Mouse (Mus musculus) intestine, embryonic 16.5 days (tissue): Measurements from ENCODE around the gene Crtc1. TPM values are rescaled to one million over a fixed set of nuclear protein-coding genes. Genes with fewer than 3 reads are reported as not detected.

Experiments
- ATAC-seq: fragments of 200-750 bp; cut with Nextera tagmentation; 2 replicates; pipeline ENCODE4 v1.8.0; 2017; ENCODE audit warnings: moderate TSS enrichment, moderate library complexity
- H3K27ac ChIP-seq: fragments of 300-500 bp; sonication (generic); 2 replicates; pipeline ENCODE4 v1.5.1; 2014; ENCODE audit warnings: mild to moderate bottlenecking, low read length
- H3K27me3 ChIP-seq: fragments of 300-500 bp; sonication (generic); replicated peaks from 2 replicates; pipeline ENCODE4 v1.6.1; 2014; ENCODE audit warnings: low read length, control low read depth, mixed read lengths; ENCODE audit not compliant: control insufficient read depth, insufficient read depth
- H3K36me3 ChIP-seq: fragments of 300-500 bp; sonication (generic); 2 replicates; pipeline ENCODE4 v1.6.1; 2014; ENCODE audit warnings: low read length, control low read depth; ENCODE audit not compliant: control insufficient read depth, insufficient read depth
- H3K4me1 ChIP-seq: fragments of 300-500 bp; sonication (generic); 2 replicates; pipeline ENCODE4 v1.6.1; 2014; ENCODE audit warnings: low read length, control low read depth, mixed read lengths; ENCODE audit not compliant: control insufficient read depth, insufficient read depth
- H3K4me2 ChIP-seq: fragments of 300-500 bp; sonication (generic); 2 replicates; pipeline ENCODE4 v1.6.1; 2014; ENCODE audit warnings: low read depth, low read length, control low read depth
- H3K4me3 ChIP-seq: fragments of 300-500 bp; sonication (generic); 2 replicates; pipeline ENCODE4 v1.5.1; 2014; ENCODE audit warnings: mild to moderate bottlenecking, low read length
- H3K9ac ChIP-seq: fragments of 300-500 bp; sonication (generic); 2 replicates; pipeline ENCODE4 v1.6.1; 2014; ENCODE audit warnings: low read depth, low read length
- H3K9me3 ChIP-seq: fragments of 300-500 bp; sonication (generic); 2 replicates; pipeline ENCODE4 v1.6.1; 2016; ENCODE audit warnings: low read length, control low read depth; ENCODE audit not compliant: control insufficient read depth
- WGBS: fragments of 180-500 bp; shearing (Covaris S2); extraction: QIAGEN DNeasy Blood & Tissue Kit; methylation state at CpG from one replicate; pipeline ENCODE4 v1.1.7; 2014; 5-methylcytosine and 5-hydroxymethylcytosine counted together
- polyA plus RNA-seq: library from polyadenylated mRNA; unstranded; fragments of >200 nt; fragmentation: Nextera tagmentation; extraction: Ambion mirVana; gene quantifications from 2 replicates; pipeline ENCODE4 v1.2.1, GENCODE M21; 2015

Crtc1 gene
- polyA plus RNA-seq, 1 experiment from 2014 or later = 12.9 TPM

DNA sequence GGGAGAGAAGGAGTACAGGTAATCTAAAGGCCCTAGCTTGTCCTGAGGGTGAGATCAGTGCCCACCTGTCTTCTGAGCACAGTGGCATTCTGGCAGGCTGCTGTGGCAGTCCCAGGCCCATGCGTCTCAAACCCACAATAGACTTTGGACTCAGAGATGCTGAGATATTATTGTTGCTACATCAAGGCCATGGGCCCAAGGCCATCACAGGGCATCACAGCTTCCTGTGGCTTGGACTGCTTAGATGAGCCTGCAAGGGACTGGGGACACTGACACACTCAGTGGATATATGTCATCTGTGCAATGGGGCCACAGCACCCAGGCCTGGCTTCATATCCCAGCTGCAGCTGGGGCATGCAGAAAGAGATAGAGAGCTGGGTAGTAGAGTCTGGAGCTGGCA lies 17.6 kb upstream of the Crtc1 start:
- Histone ChIP-seq H3K9ac (no peak overlapping the region), H3K27ac (no peak overlapping the region), H3K4me2 (no peak overlapping the region), H3K9me3 (no peaks in the 10 kb centered on the region), H3K36me3 (peaks cover 7% of the 10 kb centered on the region; the same call in 1 of the 2 replicates), H3K4me3 (no peak overlapping the region), H3K4me1 (0 out of 2 replicates have a peak, but pooled peaks cover 2% of the 10 kb centered on the region), H3K27me3 (no peaks in the 10 kb centered on the region)
- no peak for ATAC-seq
- 76% methylated on average over 1 of the region's 1 CpGs for WGBS

DNA sequence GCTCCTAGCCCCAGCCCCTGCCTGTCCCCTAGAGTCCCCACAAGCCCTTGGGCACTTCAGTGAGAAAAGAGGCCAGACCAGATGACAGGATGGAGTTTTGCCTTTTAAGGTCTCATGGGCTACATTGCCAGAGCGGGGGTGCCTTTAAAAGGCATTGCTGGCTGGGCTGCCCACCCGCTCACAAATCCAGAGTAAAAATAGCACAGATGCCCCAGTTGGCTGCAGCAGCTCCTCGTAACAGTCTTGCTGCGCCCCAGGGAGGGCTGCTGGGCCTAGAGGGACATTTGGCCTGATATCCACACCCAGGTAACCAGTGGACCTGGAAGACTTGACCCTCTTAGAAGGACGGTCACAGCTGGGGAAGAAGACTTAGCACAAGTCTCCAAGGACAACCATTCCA lies 14.5 kb upstream of the Crtc1 start:
- no peak overlapping the region for H3K4me2 ChIP-seq
- 83% methylated on average over 5 of the region's 5 CpGs for WGBS

DNA sequence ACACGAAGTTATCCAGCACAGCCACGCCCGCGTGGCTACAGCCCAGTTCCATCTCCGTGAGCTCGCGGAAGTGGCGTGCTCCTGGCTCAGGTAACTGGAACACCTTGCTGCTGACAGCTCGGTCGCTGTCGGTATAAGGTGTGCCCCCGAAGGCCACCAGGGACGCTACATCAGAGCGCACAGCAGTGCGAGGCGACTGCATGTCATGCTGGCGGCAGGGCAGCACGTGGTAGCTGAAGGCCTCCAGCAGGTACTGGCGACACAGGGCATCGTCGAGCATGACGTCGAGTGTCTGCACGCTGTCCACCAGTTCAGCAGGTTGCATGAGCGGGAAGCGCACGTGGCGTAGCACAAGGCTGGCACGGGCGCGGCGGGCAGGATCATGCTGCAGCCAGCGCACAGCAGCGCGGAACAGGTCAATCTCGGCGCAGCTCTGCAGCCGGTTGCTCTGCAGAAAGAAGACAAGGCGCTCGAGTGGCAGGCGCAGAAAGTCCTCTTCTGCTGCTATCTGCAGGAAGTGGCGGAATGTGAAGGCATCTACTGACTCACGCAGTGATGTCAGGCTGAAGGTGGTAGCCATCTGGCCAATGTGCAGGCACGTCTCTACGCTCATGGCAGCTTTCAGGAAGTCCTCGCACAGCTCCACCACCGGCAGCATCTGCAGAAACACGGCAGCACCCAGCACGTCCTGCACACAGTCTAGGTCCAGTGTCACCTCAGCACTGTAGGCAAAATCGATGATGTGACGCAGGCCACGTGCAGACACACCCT lies 13.0 kb upstream of the Crtc1 start:
- H3K9me3 ChIP-seq = no peaks in the 10 kb centered on the region
- H3K27ac ChIP-seq = no peak overlapping the region
- H3K27me3 ChIP-seq = no peaks in the 10 kb centered on the region
- H3K4me3 ChIP-seq = no peak overlapping the region
- H3K4me1 ChIP-seq = no peaks in the 10 kb centered on the region
- H3K9ac ChIP-seq = no peak overlapping the region
- peaks cover 19% of the 10 kb centered on the region; the same call in 1 of the 2 replicates for H3K36me3 ChIP-seq
- 0 out of 2 replicates have a peak, but pooled peaks have one; percentile 29 for ATAC-seq
- 65% methylated on average over 52 of the region's 52 CpGs for WGBS
- no peak overlapping the region for H3K4me2 ChIP-seq

More for the DNA sequence above, 14.5 kb upstream of the Crtc1 start:
- no peak for ATAC-seq
- H3K9me3 ChIP-seq = no peaks in the 10 kb centered on the region
- H3K4me1 ChIP-seq = no peaks in the 10 kb centered on the region
- H3K27ac ChIP-seq = peak overlapping the region; percentile 43
- no peak overlapping the region for H3K4me3 ChIP-seq
- H3K9ac ChIP-seq = peak overlapping the region; percentile 16; the same call in 1 of the 2 replicates
- peaks cover 19% of the 10 kb centered on the region; the same call in 1 of the 2 replicates for H3K36me3 ChIP-seq
- H3K27me3 ChIP-seq = no peaks in the 10 kb centered on the region

DNA sequence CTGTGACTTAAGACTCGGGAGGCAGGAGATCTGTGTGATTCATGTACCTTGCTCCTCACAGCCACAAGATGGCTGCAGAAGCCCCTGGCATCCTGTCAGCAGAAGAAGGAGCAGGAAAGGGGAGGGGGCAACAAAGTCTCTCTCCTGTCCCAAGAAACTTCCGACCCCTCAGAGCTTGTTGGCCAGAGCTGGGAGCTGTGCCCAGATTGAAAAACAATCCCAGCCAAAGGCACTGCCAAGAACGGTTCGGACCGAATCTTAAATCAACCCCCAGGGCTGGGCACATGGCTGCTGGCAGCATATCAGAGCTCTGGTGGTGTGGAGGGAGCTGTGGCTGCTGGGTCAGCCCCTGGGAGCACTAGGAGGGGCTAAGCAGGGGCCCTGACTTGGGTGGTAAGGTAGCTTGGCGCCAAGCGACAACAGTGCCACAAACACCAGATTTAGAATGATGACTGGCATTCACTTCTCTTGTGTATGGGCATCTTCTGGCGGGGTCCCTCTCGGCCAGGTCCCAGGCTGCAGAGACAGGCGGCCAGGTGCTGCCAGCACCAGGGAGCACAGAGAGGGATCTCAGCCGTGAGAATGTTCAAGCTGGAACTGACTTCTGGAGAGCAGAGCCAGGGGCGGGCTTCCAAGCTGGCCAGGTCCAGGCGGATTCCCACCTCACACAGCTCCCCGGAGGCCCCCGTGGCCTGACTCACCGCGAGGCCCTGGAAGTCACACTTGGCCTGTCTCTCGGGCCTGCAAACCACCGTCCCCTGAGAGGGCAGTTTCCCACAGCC lies 8.5 kb upstream of the Crtc1 start:
- 66% methylated on average over 19 of the region's 19 CpGs for whole genome bisulfite sequencing
- Histone ChIP-seq H3K4me2 (no peak overlapping the region), H3K27me3 (no peaks in the 10 kb centered on the region), H3K27ac (no peak overlapping the region), H3K9me3 (no peaks in the 10 kb centered on the region), H3K4me1 (no peaks in the 10 kb centered on the region), H3K9ac (no peak overlapping the region), H3K36me3 (peaks cover 19% of the 10 kb centered on the region; the same call in 1 of the 2 replicates), H3K4me3 (no peak overlapping the region)
- 0 out of 2 replicates have a peak, but pooled peaks have one; percentile 39 for ATAC-seq

DNA sequence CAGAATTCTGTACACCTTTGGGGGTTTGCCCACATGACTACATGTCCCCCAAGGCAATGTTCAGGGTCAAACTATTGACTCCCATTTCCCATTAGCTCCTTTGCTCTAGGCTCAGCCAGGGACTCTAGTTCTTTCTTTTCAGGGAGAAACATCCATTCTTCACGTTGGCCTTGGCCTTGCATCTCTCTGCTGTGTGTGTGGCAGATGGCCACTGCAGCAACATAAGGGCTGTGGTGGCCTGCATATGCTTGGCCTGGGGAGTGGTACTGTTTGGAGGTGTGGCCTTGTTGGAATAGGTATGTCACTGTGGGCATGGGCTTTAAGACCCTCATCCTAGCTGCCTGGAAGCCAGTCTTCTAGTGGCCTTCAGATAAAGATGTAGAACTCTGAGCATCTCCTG lies 6.6 kb upstream of the Crtc1 start:
- Histone ChIP-seq H3K4me2 (no peak overlapping the region), H3K27me3 (no peaks in the 10 kb centered on the region), H3K36me3 (0 out of 2 replicates have a peak, but pooled peaks cover 4% of the 10 kb centered on the region), H3K9ac (no peak overlapping the region), H3K4me3 (no peak overlapping the region), H3K27ac (no peak overlapping the region), H3K4me1 (no peaks in the 10 kb centered on the region), H3K9me3 (no peaks in the 10 kb centered on the region)
- no peak for ATAC-seq
- WGBS = 67% methylated on average over 1 of the region's 1 CpGs

DNA sequence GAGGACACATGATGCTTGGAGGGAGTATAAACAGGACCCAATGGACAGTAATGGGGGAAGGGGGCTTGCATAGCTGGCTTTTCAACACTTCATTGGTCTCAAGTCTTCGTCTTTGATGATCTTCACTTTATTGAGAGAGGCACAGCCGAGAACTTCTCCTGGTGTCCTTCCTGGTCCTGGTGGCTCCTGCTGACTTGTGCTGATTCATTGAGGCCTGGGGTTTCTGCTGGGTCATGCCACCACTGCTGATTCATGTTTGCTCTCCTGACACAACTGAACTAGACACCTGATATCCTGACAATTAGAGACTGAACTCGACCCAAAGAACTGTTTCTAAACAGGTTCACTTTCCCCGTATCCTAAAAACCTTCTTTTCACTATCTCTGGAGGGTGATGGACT lies 3.9 kb upstream of the Crtc1 start:
- H3K9ac ChIP-seq = no peak overlapping the region
- H3K4me2 ChIP-seq = no peak overlapping the region
- H3K4me1 ChIP-seq = peaks cover 7% of the 10 kb centered on the region
- H3K27me3 ChIP-seq = no peaks in the 10 kb centered on the region
- ATAC-seq = no peak
- H3K9me3 ChIP-seq = no peaks in the 10 kb centered on the region
- no peaks in the 10 kb centered on the region for H3K36me3 ChIP-seq
- H3K27ac ChIP-seq = no peak overlapping the region
- no peak overlapping the region for H3K4me3 ChIP-seq
- WGBS = 81% methylated on average over 4 of the region's 4 CpGs

DNA sequence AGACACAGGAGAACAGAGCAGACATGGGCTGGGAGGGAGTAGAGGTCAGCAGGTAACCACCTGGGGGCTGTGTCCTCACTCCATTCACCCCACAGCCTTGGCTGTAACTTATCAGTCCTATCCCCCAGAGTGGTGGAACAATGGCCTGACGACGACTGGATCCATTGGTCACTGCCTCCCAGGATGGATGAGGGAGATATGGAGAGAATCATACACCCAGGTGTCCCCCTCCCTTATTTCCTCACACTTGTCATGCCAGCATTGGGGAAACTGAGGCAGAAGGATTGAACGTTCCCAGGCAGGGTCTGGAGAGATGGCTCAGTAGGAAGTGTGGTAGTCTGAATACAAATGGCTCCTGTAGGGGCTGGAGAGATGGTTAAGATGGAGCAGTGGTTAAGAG lies 2.2 kb upstream of the Crtc1 start:
- 68% methylated on average over 3 of the region's 3 CpGs for WGBS
- no peaks in the 10 kb centered on the region for H3K27me3 ChIP-seq

DNA sequence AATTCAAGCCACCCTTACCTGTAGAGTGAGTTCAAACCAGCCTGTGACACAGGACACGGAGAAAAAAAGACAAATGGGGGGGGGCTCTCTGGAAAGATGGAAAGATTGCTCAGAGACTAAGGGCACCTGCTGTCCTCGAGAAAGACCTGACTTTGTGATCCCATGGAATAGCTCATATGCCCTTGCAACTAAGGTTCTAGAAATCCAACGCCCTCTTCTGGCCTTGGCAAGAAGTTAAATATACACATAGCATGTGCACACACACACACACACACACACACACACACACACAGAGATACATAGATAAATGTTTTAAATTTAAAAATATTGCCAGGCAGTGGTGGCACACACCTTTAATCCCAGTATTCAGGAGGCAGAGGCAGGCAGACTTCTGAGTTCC lies 867 bp upstream of the Crtc1 start:
- peak overlapping the region; percentile 81; the same call in 1 of the 2 replicates for H3K4me2 ChIP-seq
- no peaks in the 10 kb centered on the region for H3K27me3 ChIP-seq
- H3K9me3 ChIP-seq = no peaks in the 10 kb centered on the region
- no peak overlapping the region; the same call in 1 of the 2 replicates for H3K4me3 ChIP-seq
- no peak overlapping the region for H3K9ac ChIP-seq
- WGBS = 43% methylated on average over 3 of the region's 3 CpGs
- ATAC-seq = no peak
- no peak overlapping the region for H3K27ac ChIP-seq
- H3K4me1 ChIP-seq = peaks cover 10% of the 10 kb centered on the region
- no peaks in the 10 kb centered on the region for H3K36me3 ChIP-seq

More for the DNA sequence above, 2.2 kb upstream of the Crtc1 start:
- Histone ChIP-seq H3K4me3 (no peak overlapping the region), H3K4me1 (peaks cover 10% of the 10 kb centered on the region), H3K9me3 (no peaks in the 10 kb centered on the region), H3K4me2 (no peak overlapping the region), H3K27ac (no peak overlapping the region), H3K9ac (no peak overlapping the region), H3K36me3 (no peaks in the 10 kb centered on the region)
- ATAC-seq = no peak

DNA sequence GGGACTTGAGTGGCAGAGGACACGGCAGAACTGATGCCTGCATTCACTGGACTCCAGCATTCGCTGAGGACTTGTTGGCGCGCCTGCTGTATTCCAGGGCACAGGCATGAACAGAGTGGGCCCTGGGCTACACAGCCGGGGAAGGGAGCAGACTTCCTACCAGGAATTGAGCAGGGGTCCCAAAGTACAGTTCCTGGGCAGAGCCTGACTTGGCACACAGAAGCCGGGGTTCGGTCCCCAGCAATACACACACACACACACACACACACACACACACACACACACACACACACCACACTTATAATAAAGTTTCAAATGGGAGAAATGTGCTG lies 435 bp upstream of the Crtc1 start:
- H3K4me2 ChIP-seq = peak overlapping the region; percentile 81
- H3K4me3 ChIP-seq = peak overlapping the region; percentile 66
- ATAC-seq = no peak
- H3K27me3 ChIP-seq = no peaks in the 10 kb centered on the region
- peak overlapping the region; percentile 43; the same call in 1 of the 2 replicates for H3K27ac ChIP-seq
- no peaks in the 10 kb centered on the region for H3K9me3 ChIP-seq
- H3K36me3 ChIP-seq = no peaks in the 10 kb centered on the region
- H3K4me1 ChIP-seq = peaks cover 10% of the 10 kb centered on the region
- 1% methylated on average over 7 of the region's 7 CpGs for whole genome bisulfite sequencing
- peak overlapping the region; percentile 69 for H3K9ac ChIP-seq
